Comparison of ENCODE assay signal across 8 mouse cellular contexts in genomic region chr11:75769206-75769605, GRCm38 (mm10). TPM values are rescaled to one million over a fixed set of nuclear protein-coding genes. Genes with fewer than 3 reads are reported as not detected.
A peak's percentile ranks its signal among the peaks of the same experiment; 100 is the strongest.
DNase-seq lines count a peak whose midpoint lies in the region; ATAC-seq and TF ChIP-seq lines count a peak whose summit lies in the region.

No protein-coding gene starts in this region.

- no peaks in the 10 kb centered on the region for H3K27me3 ChIP-seq in embryonic facial prominence, embryonic 14.5 days (replicated peaks; ENCODE audit: control insufficient read depth, insufficient read depth, low read length)
- H3K27me3 ChIP-seq in limb, embryonic 13.5 days, result no peaks in the 10 kb centered on the region
- no peaks in the 10 kb centered on the region for H3K27me3 ChIP-seq in midbrain, embryonic 16.5 days (ENCODE audit: control insufficient read depth, insufficient read depth, low read depth, low read length)
- H3K27me3 ChIP-seq in spleen, adult 2 months (ENCODE audit: control insufficient read depth, insufficient read depth, low read length), result no peaks in the 10 kb centered on the region

- H3K9ac ChIP-seq in embryonic facial prominence, embryonic 14.5 days (ENCODE audit: low read depth, low read length), result no peak overlapping the region
- H3K9ac ChIP-seq in limb, embryonic 13.5 days, result no peak overlapping the region
- H3K9ac ChIP-seq in midbrain, embryonic 16.5 days (ENCODE audit: low read depth, low read length), result peak overlapping the region; percentile 38; the same call in 1 of the 2 replicates

- no peak for TF ChIP-seq POLR2A in bone marrow, adult 2 months (IDR thresholded peaks at IDR 0.05; ENCODE audit: borderline replicate concordance, control insufficient read depth, low read depth, low read length)
- TF ChIP-seq POLR2A in spleen, adult 2 months (IDR thresholded peaks at IDR 0.05; ENCODE audit: low read depth, low read length), result no peak

- no peaks in the 10 kb centered on the region for H3K9me3 ChIP-seq in embryonic facial prominence, embryonic 14.5 days (ENCODE audit: control insufficient read depth, low read length)
- no peaks in the 10 kb centered on the region for H3K9me3 ChIP-seq in limb, embryonic 13.5 days
- H3K9me3 ChIP-seq in midbrain, embryonic 16.5 days (replicated peaks; ENCODE audit: control insufficient read depth, low read length, poor library complexity, severe bottlenecking), result no peaks in the 10 kb centered on the region

- H3K4me3 ChIP-seq in bone marrow, adult 2 months (replicated peaks; ENCODE audit: control insufficient read depth, low read depth, low read length), result no peak overlapping the region
- H3K4me3 ChIP-seq in embryonic facial prominence, embryonic 14.5 days (ENCODE audit: low read depth, low read length), result peak overlapping the region; percentile 24
- H3K4me3 ChIP-seq in limb, embryonic 13.5 days, result peak overlapping the region; percentile 25
- H3K4me3 ChIP-seq in midbrain, embryonic 16.5 days (ENCODE audit: low read depth, low read length), result no peak overlapping the region
- H3K4me3 ChIP-seq in spleen, adult 2 months (ENCODE audit: extremely low read depth, insufficient read depth, insufficient read length), result peak overlapping the region; percentile 32; the same call in 1 of the 2 replicates

- ATAC-seq in embryonic facial prominence, embryonic 14.5 days (ENCODE audit: low read depth), result peak; percentile 92
- peak; percentile 88 for ATAC-seq in limb, embryonic 13.5 days (ENCODE audit: low FRiP score, low read depth)
- ATAC-seq in midbrain, embryonic 16.5 days, result peak; percentile 88

- H3K36me3 ChIP-seq in embryonic facial prominence, embryonic 14.5 days (ENCODE audit: control insufficient read depth, insufficient read depth, low read length), result peaks cover 41% of the 10 kb centered on the region
- H3K36me3 ChIP-seq in limb, embryonic 13.5 days, result peaks cover 39% of the 10 kb centered on the region
- H3K36me3 ChIP-seq in midbrain, embryonic 16.5 days (ENCODE audit: control insufficient read depth, insufficient read depth, low read length), result peaks cover 21% of the 10 kb centered on the region
- peaks cover 14% of the 10 kb centered on the region for H3K36me3 ChIP-seq in spleen, adult 2 months (ENCODE audit: control insufficient read depth, insufficient read depth, low read length)

- H3K4me2 ChIP-seq in embryonic facial prominence, embryonic 14.5 days (ENCODE audit: low read depth, low read length), result peak overlapping the region; percentile 52
- H3K4me2 ChIP-seq in limb, embryonic 13.5 days (replicated peaks), result peak overlapping the region; percentile 58
- peak overlapping the region; percentile 49 for H3K4me2 ChIP-seq in midbrain, embryonic 16.5 days (ENCODE audit: low read length)

- TF ChIP-seq CTCF in bone marrow, adult 2 months (IDR thresholded peaks at IDR 0.05; ENCODE audit: control insufficient read depth, insufficient read depth, low read length), result peak; percentile 78
- TF ChIP-seq CTCF in spleen, adult 2 months (IDR thresholded peaks at IDR 0.05; ENCODE audit: extremely low read depth, insufficient read depth, insufficient read length, insufficient replicate concordance), result peak; percentile 54; the same call in 1 of the 2 replicates

- peaks cover 1% of the 10 kb centered on the region; the same call in 1 of the 2 replicates for H3K4me1 ChIP-seq in bone marrow, adult 2 months (ENCODE audit: control insufficient read depth, insufficient read depth, low read length)
- 0 out of 2 replicates have a peak, but pooled peaks cover 4% of the 10 kb centered on the region for H3K4me1 ChIP-seq in embryonic facial prominence, embryonic 14.5 days (ENCODE audit: control insufficient read depth, insufficient read depth, low read length)
- no peaks in the 10 kb centered on the region for H3K4me1 ChIP-seq in limb, embryonic 13.5 days
- H3K4me1 ChIP-seq in midbrain, embryonic 16.5 days (ENCODE audit: control insufficient read depth, insufficient read depth, low read length), result peaks cover 9% of the 10 kb centered on the region; the same call in 1 of the 2 replicates
- H3K4me1 ChIP-seq in spleen, adult 2 months (ENCODE audit: control insufficient read depth, insufficient read depth, insufficient read length), result no peaks in the 10 kb centered on the region; the same call in 1 of the 2 replicates

- WGBS in bone marrow, adult 2 months, result 1% methylated on average over 23 of the region's 23 CpGs
- under 1% methylated on average over 22 of the region's 23 CpGs for WGBS in embryonic facial prominence, embryonic 14.5 days
- WGBS in limb, embryonic 13.5 days, result 0% methylated on average over 13 of the region's 23 CpGs
- under 1% methylated on average over 23 of the region's 23 CpGs for WGBS in midbrain, embryonic 16.5 days
- under 1% methylated on average over 23 of the region's 23 CpGs for WGBS in spleen, adult 2 months

- peak; percentile 85 for DNase-seq in A20 (ENCODE audit: low read depth, low spot score)
- peak; percentile 90 for DNase-seq in embryonic facial prominence, embryonic 14.5 days (ENCODE audit: low spot score)
- DNase-seq in heart, adult 8-10 months (ENCODE audit: low spot score), result peak; percentile 85
- peak; percentile 94 for DNase-seq in kidney, adult 9 months
- peak; percentile 58 to 81 for DNase-seq in spleen, adult 2 months (ENCODE audit: low read depth in 1 of 2, low spot score in 2 of 2)

- no peak overlapping the region for H3K27ac ChIP-seq in bone marrow, adult 2 months (ENCODE audit: control insufficient read depth, insufficient read depth, low read depth, low read length, poor library complexity)
- H3K27ac ChIP-seq in embryonic facial prominence, embryonic 14.5 days (replicated peaks; ENCODE audit: low read depth, low read length), result no peak overlapping the region; the same call in 1 of the 2 replicates
- H3K27ac ChIP-seq in limb, embryonic 13.5 days, result no peak overlapping the region
- peak overlapping the region; percentile 33; the same call in 1 of the 2 replicates for H3K27ac ChIP-seq in midbrain, embryonic 16.5 days (ENCODE audit: low read length)
- no peak overlapping the region for H3K27ac ChIP-seq in spleen, adult 2 months (ENCODE audit: insufficient read depth, low read length)

RNA-seq across cellular contexts. Expression of gene Doc2b, which starts 26.6 kb away (rescaled TPM):
- polyA plus RNA-seq in bone marrow, adult 2 months (2011; ENCODE audit: insufficient read depth, insufficient read length, low replicate concordance, missing spikeins), result not detected in 2 replicates
- 1.2 and 1.7 TPM in 2 replicates for polyA plus RNA-seq in embryonic facial prominence, embryonic 14.5 days (2014; fragmentation: Nextera tagmentation; extraction: Ambion mirVana)
- total RNA-seq in heart, adult 8-10 months (2022), result under 1 TPM; 0.23 to 1.00 (median 0.64) TPM
- 1.0 and 1.3 TPM in 2 replicates for polyA plus RNA-seq in limb, embryonic 13.5 days (2015; fragmentation: Nextera tagmentation; extraction: Ambion mirVana)
- 4.2 and 5.0 TPM in 2 replicates for polyA plus RNA-seq in midbrain, embryonic 16.5 days (2015; fragmentation: Nextera tagmentation; extraction: Ambion mirVana)
- polyA plus RNA-seq in spleen, adult 2 months (2012; rRNA removed), result 0.02 and 0.05 TPM in 2 replicates

RNA-seq across cellular contexts. Expression of gene Ywhae, which starts 36.5 kb away (rescaled TPM):
- 106 and 186 TPM in 2 replicates for polyA plus RNA-seq in bone marrow, adult 2 months (2011; ENCODE audit: insufficient read depth, insufficient read length, low replicate concordance, missing spikeins)
- polyA plus RNA-seq in embryonic facial prominence, embryonic 14.5 days (2014; fragmentation: Nextera tagmentation; extraction: Ambion mirVana), result 788 and 838 TPM in 2 replicates
- 100 to 1,000 TPM; 471 to 532 (median 523) TPM for total RNA-seq in heart, adult 8-10 months (2022)
- 920 and 928 TPM in 2 replicates for polyA plus RNA-seq in limb, embryonic 13.5 days (2015; fragmentation: Nextera tagmentation; extraction: Ambion mirVana)
- 1,507 and 1,584 TPM in 2 replicates for polyA plus RNA-seq in midbrain, embryonic 16.5 days (2015; fragmentation: Nextera tagmentation; extraction: Ambion mirVana)
- polyA plus RNA-seq in spleen, adult 2 months (2012; rRNA removed), result 48.3 and 56.7 TPM in 2 replicates

Comparison
In these comparisons a context has a peak if more than half of its experiments do, and no peak if none do; other contexts are left out.
1. H3K4me3 ChIP-seq: peak in embryonic facial prominence, embryonic 14.5 days (single experiment), limb, embryonic 13.5 days (single experiment) and spleen, adult 2 months (single experiment); none in bone marrow, adult 2 months (single experiment) and midbrain, embryonic 16.5 days (single experiment).
2. Peak in every context shown above with its lines, with median percentiles within 50 percentile points of each other: DNase-seq, ATAC-seq and H3K4me2 ChIP-seq.